12 mouse cellular contexts compared by ENCODE assay signal in genomic region chr5:105293226-105294165, GRCm38 (mm10). TPM values are rescaled to one million over a fixed set of nuclear protein-coding genes. Genes with fewer than 3 reads are reported as not detected.
A peak's percentile ranks its signal among the peaks of the same experiment; 100 is the strongest.
DNase-seq lines count a peak whose midpoint lies in the region; ATAC-seq and TF ChIP-seq lines count a peak whose summit lies in the region.
"Not testable (repeated sequence)": the region's sequence is repeated elsewhere in the genome, so short reads cannot be mapped to it uniquely, and the experiment has no call there.
"Had no signal": no experiment of that assay in that cellular context is flagged by ENCODE, and none has a peak within 500 bp of the region (broad histone marks: within the 10 kb centered on the region; RNA-seq: fewer than 3 reads in every experiment).

Gene Gm43302 (minus strand): TSS chr5:105293695.
Gene Gbp6 (minus strand): TSS chr5:105293698.

- dilution Hi-C loops in CH12.LX (cut with MboI; ENCODE audit: extremely low pct_ligation_motif_present, extremely low pct_unique_long_range_greater_than_20kb, low sequenced_read_pairs), result not testable (repeated sequence)

- peak within 1 kb of the TSS; percentile 7 to 35 (median 28) for H3K4me3 ChIP-seq in CH12.LX (replicated peaks in 1 of 3; ENCODE audit: low read depth in 2 of 3, low read length in 2 of 3, poor library complexity in 1 of 3)
- H3K4me3 ChIP-seq in brown adipose tissue, adult 24 weeks (ENCODE audit: insufficient read depth, low read depth, low read length), result peak within 1 kb of the TSS; percentile 44
- not testable (repeated sequence) for H3K4me3 ChIP-seq in heart, embryonic 14.5 days (ENCODE audit: control insufficient read depth in 1 of 2, insufficient read depth in 1 of 2, low read depth in 1 of 2, low read length in 2 of 2); intestine, embryonic 16.5 days (ENCODE audit: low read length); limb, embryonic 14.5 days (replicated peaks; ENCODE audit: low read length)
- H3K4me3 ChIP-seq in stomach, postnatal 0 days (ENCODE audit: low read depth, low read length), result peak within 1 kb of the TSS; percentile 6; the same call in 1 of the 2 replicates

- not testable (repeated sequence) for H3K4me1 ChIP-seq in CH12.LX (ENCODE audit: control insufficient read depth in 1 of 2, insufficient read depth in 2 of 2); brown adipose tissue, adult 24 weeks (ENCODE audit: control insufficient read depth, insufficient read depth, insufficient read length, low read length); heart, embryonic 14.5 days (ENCODE audit: control insufficient read depth in 2 of 2, insufficient read depth in 2 of 2, low read length in 2 of 2); intestine, embryonic 16.5 days (ENCODE audit: control insufficient read depth, insufficient read depth, low read length); limb, embryonic 14.5 days (ENCODE audit: control insufficient read depth, insufficient read depth, low read length); stomach, postnatal 0 days (replicated peaks; ENCODE audit: control insufficient read depth, insufficient read depth)

- not testable (repeated sequence) for TF ChIP-seq EP300 in CH12.LX (IDR thresholded peaks at IDR 0.05; ENCODE audit: low read length); stomach, postnatal 0 days (optimal IDR thresholded peaks at IDR 0.05)

- not testable (repeated sequence) for DNase-seq in CH12.LX (ENCODE audit: extremely low read depth); stomach, postnatal 0 days (ENCODE audit: low spot score)
- DNase-seq in fibroblast of lung, adult 2 months (ENCODE audit: low read depth), result peak; percentile 31
- DNase-seq in limb, embryonic 14.5 days (ENCODE audit: low spot score), result peak; percentile 59
- DNase-seq in lung, postnatal 4 days, result peak; percentile 47

- H3K27me3 ChIP-seq in CH12.LX (replicated peaks); heart, embryonic 14.5 days (ENCODE audit: control insufficient read depth, insufficient read depth, low read length); intestine, embryonic 16.5 days (replicated peaks; ENCODE audit: control insufficient read depth, insufficient read depth, low read length); limb, embryonic 14.5 days (ENCODE audit: control insufficient read depth, insufficient read depth, low read length); stomach, postnatal 0 days (ENCODE audit: control insufficient read depth, insufficient read depth, low read length): not testable (repeated sequence)

- H3K4me2 ChIP-seq in CH12.LX (ENCODE audit: insufficient read depth, low read depth, poor library complexity, severe bottlenecking), result peak within 1 kb of the TSS; percentile 94
- H3K4me2 ChIP-seq in heart, embryonic 14.5 days (ENCODE audit: low read length), result peak within 1 kb of the TSS; percentile 16; the same call in 1 of the 2 replicates
- 0 out of 2 replicates have a peak within 1 kb of the TSS, but pooled peaks have one; percentile 4 for H3K4me2 ChIP-seq in intestine, embryonic 16.5 days (ENCODE audit: low read depth, low read length)
- 0 out of 2 replicates have a peak within 1 kb of the TSS, but pooled peaks have one; percentile 8 for H3K4me2 ChIP-seq in limb, embryonic 14.5 days (replicated peaks; ENCODE audit: low read depth, low read length, severe bottlenecking)
- peak within 1 kb of the TSS; percentile 32; the same call in 1 of the 2 replicates for H3K4me2 ChIP-seq in stomach, postnatal 0 days (replicated peaks; ENCODE audit: low read depth)

- TF ChIP-seq CTCF in CH12.LX (conservative IDR thresholded peaks at IDR 0.05 in 1 of 2, IDR thresholded peaks at IDR 0.05 in 1 of 2; ENCODE audit: low read depth in 2 of 2, low read length in 2 of 2); stomach, postnatal 0 days (IDR thresholded peaks at IDR 0.05; ENCODE audit: low read depth): not testable (repeated sequence)

- H3K9ac ChIP-seq in CH12.LX (ENCODE audit: insufficient read depth, low read depth), result peak within 1 kb of the TSS; percentile 68
- not testable (repeated sequence) for H3K9ac ChIP-seq in heart, embryonic 14.5 days (ENCODE audit: low read length); intestine, embryonic 16.5 days (ENCODE audit: low read depth, low read length); limb, embryonic 14.5 days (ENCODE audit: low read depth, low read length, severe bottlenecking); stomach, postnatal 0 days (ENCODE audit: low read length)

- not testable (repeated sequence) for ATAC-seq in heart, embryonic 14.5 days (ENCODE audit: insufficient number of reproducible peaks, insufficient read depth, low FRiP score, low read depth)
- peak; percentile 80 for ATAC-seq in intestine, embryonic 16.5 days
- peak; percentile 76 for ATAC-seq in limb, embryonic 14.5 days (ENCODE audit: low FRiP score, low read depth)
- ATAC-seq in stomach, postnatal 0 days (ENCODE audit: low FRiP score, low TSS enrichment), result peak; percentile 74; the same call in 1 of the 2 replicates

- not testable (repeated sequence) for H3K27ac ChIP-seq in CH12.LX (ENCODE audit: insufficient read depth, low read depth); intestine, embryonic 16.5 days (ENCODE audit: low read length)
- peak within 1 kb of the TSS; percentile 81 for H3K27ac ChIP-seq in brown adipose tissue, adult 24 weeks (replicated peaks; ENCODE audit: low read depth, low read length)
- H3K27ac ChIP-seq in heart, embryonic 14.5 days (replicated peaks in 1 of 2; ENCODE audit: control insufficient read depth in 1 of 2, insufficient read depth in 1 of 2, low read depth in 2 of 2, low read length in 2 of 2), result peak within 1 kb of the TSS; percentile 8 to 61; a peak in 3 of 4 replicates
- H3K27ac ChIP-seq in limb, embryonic 14.5 days (replicated peaks; ENCODE audit: low read depth, low read length), result 0 out of 2 replicates have a peak within 1 kb of the TSS, but pooled peaks have one; percentile 20
- H3K27ac ChIP-seq in stomach, postnatal 0 days (replicated peaks), result peak within 1 kb of the TSS; percentile 26

- not testable (repeated sequence) for TF ChIP-seq POLR2A in CH12.LX (IDR thresholded peaks at IDR 0.05; ENCODE audit: low read depth, low read length); limb, embryonic 14.5 days (IDR thresholded peaks at IDR 0.05; ENCODE audit: borderline replicate concordance, extremely low read depth, insufficient read depth, insufficient read length)

- in situ Hi-C loops in CH12.LX (cut with MboI; ENCODE audit: low pct_ligation_motif_present, low pct_unique_long_range_greater_than_20kb, low sequenced_read_pairs), result not testable (repeated sequence)

- H3K36me3 ChIP-seq in CH12.LX (replicated peaks in 1 of 2; ENCODE audit: control insufficient read depth in 1 of 2, insufficient read depth in 1 of 2, low read length in 1 of 2); heart, embryonic 14.5 days (ENCODE audit: control insufficient read depth, insufficient read depth, low read length); intestine, embryonic 16.5 days (ENCODE audit: control insufficient read depth, insufficient read depth, low read length); limb, embryonic 14.5 days (ENCODE audit: control insufficient read depth, insufficient read depth, low read length); stomach, postnatal 0 days (ENCODE audit: control insufficient read depth, insufficient read depth, low read length): not testable (repeated sequence)

- not testable (repeated sequence) for H3K9me3 ChIP-seq in CH12.LX (replicated peaks; ENCODE audit: low read length); heart, embryonic 14.5 days (ENCODE audit: control insufficient read depth, low read length); intestine, embryonic 16.5 days (ENCODE audit: control insufficient read depth, low read length); limb, embryonic 14.5 days (ENCODE audit: control insufficient read depth, low read length); stomach, postnatal 0 days (ENCODE audit: control insufficient read depth, low read length)

- WGBS in heart, embryonic 14.5 days, result 41% methylated on average over 3 of the region's 3 CpGs
- WGBS in intestine, embryonic 16.5 days, result 23% methylated on average over 3 of the region's 3 CpGs
- 45% methylated on average over 3 of the region's 3 CpGs for WGBS in limb, embryonic 14.5 days
- 14% methylated on average over 3 of the region's 3 CpGs for WGBS in stomach, postnatal 0 days

- not testable (repeated sequence) for H3K79me2 ChIP-seq in CH12.LX (replicated peaks; ENCODE audit: control insufficient read depth, extremely low read depth, insufficient read depth, poor library complexity, severe bottlenecking)

- not testable (repeated sequence) for TF ChIP-seq RAD21 in CH12.LX (IDR thresholded peaks at IDR 0.05; ENCODE audit: low read depth, low read length)

RNA-seq across cellular contexts. Expression of gene Gm43302, which starts in this region (rescaled TPM):
- total RNA-seq in CH12.LX (2012; rRNA removed) (0.08 and 0.21 TPM in 2 replicates), CH12.LX (2014; rRNA removed) (0.14 and 0.44 TPM in 2 replicates)
- 0.93 TPM in 1 of 2 replicates, not detected in the other for polyA plus RNA-seq in CH12.LX (2012; ENCODE audit: insufficient read length, low read depth)
- polyA plus RNA-seq in brown adipose tissue, adult 24 weeks (2012; ENCODE audit: insufficient read depth, insufficient read length, missing spikeins), result 2.3 and 5.3 TPM in 2 replicates
- 0.15 TPM in 1 of 2 replicates, not detected in the other for polyA plus RNA-seq in heart, embryonic 14.5 days (2014; fragmentation: Nextera tagmentation; extraction: Ambion mirVana)
- polyA plus RNA-seq in intestine, embryonic 16.5 days (2015; fragmentation: Nextera tagmentation; extraction: Ambion mirVana), result 0.09 TPM in 1 of 2 replicates, not detected in the other
- 0.34 and 0.72 TPM in 2 replicates for polyA plus RNA-seq in limb, embryonic 14.5 days (2012; rRNA removed)
- polyA plus RNA-seq in limb, embryonic 14.5 days (2014; fragmentation: Nextera tagmentation; extraction: Ambion mirVana), result not detected in 2 replicates
- 0.02 TPM in 1 of 2 replicates, not detected in the other for polyA plus RNA-seq in stomach, postnatal 0 days (2015; fragmentation: Nextera tagmentation; extraction: Ambion mirVana)
- total RNA-seq: gastrocnemius, postnatal 4 days; left cerebral cortex, adult 18-20 months had no signal
- polyA plus RNA-seq: erythroblast, embryonic 14.5 days; midbrain, embryonic 10.5 days had no signal

RNA-seq across cellular contexts. Expression of gene Gbp6, which starts in this region (rescaled TPM):
- total RNA-seq in CH12.LX (2012; rRNA removed) (1.3 and 2.0 TPM in 2 replicates), CH12.LX (2014; rRNA removed) (1.5 TPM in 2 replicates)
- 0.84 and 2.1 TPM in 2 replicates for polyA plus RNA-seq in CH12.LX (2012; ENCODE audit: insufficient read length, low read depth)
- polyA plus RNA-seq in brown adipose tissue, adult 24 weeks (2012; ENCODE audit: insufficient read depth, insufficient read length, missing spikeins), result 11.4 and 18.9 TPM in 2 replicates
- polyA plus RNA-seq in heart, embryonic 14.5 days (2014; fragmentation: Nextera tagmentation; extraction: Ambion mirVana), result 2.2 and 2.4 TPM in 2 replicates
- polyA plus RNA-seq in intestine, embryonic 16.5 days (2015; fragmentation: Nextera tagmentation; extraction: Ambion mirVana), result 1.1 and 1.4 TPM in 2 replicates
- 1.4 and 2.0 TPM in 2 replicates for polyA plus RNA-seq in limb, embryonic 14.5 days (2012; rRNA removed)
- polyA plus RNA-seq in limb, embryonic 14.5 days (2014; fragmentation: Nextera tagmentation; extraction: Ambion mirVana), result 1.9 and 3.2 TPM in 2 replicates
- polyA plus RNA-seq in stomach, postnatal 0 days (2015; fragmentation: Nextera tagmentation; extraction: Ambion mirVana), result 1.4 and 1.5 TPM in 2 replicates
- polyA plus RNA-seq: erythroblast, embryonic 14.5 days had no signal

Comparison
In these comparisons a context has a peak if more than half of its experiments do, and no peak if none do; other contexts are left out.
1. H3K4me2 ChIP-seq: peak in every context shown above with its lines; median percentile 94 in CH12.LX; 32 in stomach, postnatal 0 days; 16 in heart, embryonic 14.5 days; 8 in limb, embryonic 14.5 days; 4 in intestine, embryonic 16.5 days.